Comparison of ENCODE assay signal across 8 mouse cellular contexts in genomic region chr12:55466088-55466701, GRCm38 (mm10). TPM values are rescaled to one million over a fixed set of nuclear protein-coding genes. Genes with fewer than 3 reads are reported as not detected.
DNase-seq lines count a peak whose midpoint lies in the region; ATAC-seq and TF ChIP-seq lines count a peak whose summit lies in the region.

No protein-coding gene starts in this region.

- TF ChIP-seq CTCF in forebrain, postnatal 0 days (IDR thresholded peaks at IDR 0.05; ENCODE audit: low read depth): no peak

- peaks cover 40% of the 10 kb centered on the region for H3K4me1 ChIP-seq in heart, embryonic 16.5 days (ENCODE audit: control insufficient read depth, insufficient read depth, low read length)
- peaks cover 20% of the 10 kb centered on the region for H3K4me1 ChIP-seq in forebrain, postnatal 0 days (ENCODE audit: insufficient read depth)

- intact Hi-C loops in heart, postnatal 14 days (cut with DNase I): no loop called here

- H3K36me3 ChIP-seq in heart, embryonic 16.5 days (ENCODE audit: control insufficient read depth, insufficient read depth): no peaks in the 10 kb centered on the region
- H3K36me3 ChIP-seq in forebrain, postnatal 0 days (ENCODE audit: insufficient read depth): no peaks in the 10 kb centered on the region

- H3K4me3 ChIP-seq in heart, embryonic 16.5 days (ENCODE audit: low read length): no peak overlapping the region
- no peak overlapping the region for H3K4me3 ChIP-seq in forebrain, postnatal 0 days (ENCODE audit: low read depth, low read length)

- no peaks in the 10 kb centered on the region for H3K27me3 ChIP-seq in heart, embryonic 16.5 days (ENCODE audit: control insufficient read depth, insufficient read depth, low read length)
- H3K27me3 ChIP-seq in forebrain, postnatal 0 days (ENCODE audit: insufficient read depth, low read length): no peaks in the 10 kb centered on the region

- H3K4me2 ChIP-seq in heart, embryonic 16.5 days (ENCODE audit: low read depth, low read length): no peak overlapping the region
- no peak overlapping the region for H3K4me2 ChIP-seq in forebrain, postnatal 0 days (ENCODE audit: low read depth)

- no peak overlapping the region for H3K9ac ChIP-seq in heart, embryonic 16.5 days (ENCODE audit: low read length)
- no peak overlapping the region for H3K9ac ChIP-seq in forebrain, postnatal 0 days

- DNase-seq in heart, postnatal 14 days: no peak
- peak; percentile 29 for DNase-seq in A20 (ENCODE audit: low read depth, low spot score)
- peak; percentile 69 for DNase-seq in adrenal gland, adult 8-10 months
- peak; percentile 45 for DNase-seq in forebrain, postnatal 0 days
- no peak for DNase-seq in c-Kit-positive CD71-positive TER-119-positive erythroid progenitor cells, embryonic 14.5 days (ENCODE audit: low spot score)
- no peak for DNase-seq in retina, embryonic 14.5 days (ENCODE audit: low spot score)

- ATAC-seq in heart, embryonic 16.5 days (replicated peaks; ENCODE audit: extremely low read depth, insufficient read depth, low FRiP score): peak; percentile 56
- peak; percentile 69 for ATAC-seq in forebrain, postnatal 0 days
- ATAC-seq in megakaryocyte progenitor cell, adult 5-6 weeks (replicated peaks; ENCODE audit: poor library complexity): peak; percentile 37

- WGBS in heart, embryonic 16.5 days: 64% methylated on average over 7 of the region's 7 CpGs
- WGBS in forebrain, postnatal 0 days: 43% methylated on average over 7 of the region's 7 CpGs

- H3K27ac ChIP-seq in heart, embryonic 16.5 days (ENCODE audit: low read length): peak overlapping the region; percentile 22; the same call in 1 of the 2 replicates
- H3K27ac ChIP-seq in forebrain, postnatal 0 days (ENCODE audit: low read depth, low read length): no peak overlapping the region

- no peaks in the 10 kb centered on the region for H3K9me3 ChIP-seq in heart, embryonic 16.5 days (replicated peaks; ENCODE audit: control insufficient read depth, low read length)
- H3K9me3 ChIP-seq in forebrain, postnatal 0 days (ENCODE audit: low read length): no peaks in the 10 kb centered on the region

RNA-seq across cellular contexts. Expression of gene Nfkbia, which starts 26.3 kb away (rescaled TPM):
- polyA plus RNA-seq in heart, embryonic 16.5 days (2015; fragmentation: Nextera tagmentation; extraction: Ambion mirVana): 80.8 and 85.9 TPM in 2 replicates
- total RNA-seq in heart, postnatal 14 days (2021): 10 to 100 TPM; 69.4 to 81.5 TPM
- 10 to 100 TPM; 76.2 to 98.5 (median 86.4) TPM for total RNA-seq in adrenal gland, adult 8-10 months (2022)
- 43.5 and 48.2 TPM in 2 replicates for total RNA-seq in forebrain, postnatal 0 days (2014; rRNA removed)
- 61.9 and 75.8 TPM in 2 replicates for polyA plus RNA-seq in forebrain, postnatal 0 days (2015; fragmentation: Nextera tagmentation; extraction: Ambion mirVana)
- 40.6 and 85.4 TPM in 2 replicates for total RNA-seq in megakaryocyte progenitor cell, adult 5-6 weeks (2015)
- total RNA-seq in megakaryocyte progenitor cell, adult 5-6 weeks (2017): 36.4 and 69.6 TPM in 2 replicates

Comparison
In these comparisons a context has a peak if more than half of its experiments do, and no peak if none do; other contexts are left out.
1. DNase-seq: peak in A20 (single experiment), adrenal gland, adult 8-10 months (single experiment) and forebrain, postnatal 0 days (single experiment); none in heart, postnatal 14 days (0 of 2), c-Kit-positive CD71-positive TER-119-positive erythroid progenitor cells, embryonic 14.5 days (single experiment) and retina, embryonic 14.5 days (single experiment).
2. Peak in every context shown above with its lines, with median percentiles within 50 percentile points of each other: ATAC-seq.